Mouse (Mus musculus) CH12.LX (cell line): Measurements from ENCODE around the gene Slco2b1. TPM values are rescaled to one million over a fixed set of nuclear protein-coding genes. Genes with fewer than 3 reads are reported as not detected.

Experiments
- DNase-seq: peaks from one replicate; pipeline ENCODE4 v3.0.0-alpha.2; 2013; ENCODE audit errors: extremely low read depth
- H3K27ac ChIP-seq: 2 replicates; pipeline ENCODE4 v1.5.1; 2012; ENCODE audit warnings: low read depth, mild to moderate bottlenecking, control low read depth, moderate library complexity; ENCODE audit not compliant: insufficient read depth
- H3K27me3 ChIP-seq: replicated peaks from 2 replicates; pipeline ENCODE3; 2012; ENCODE audit warnings: inconsistent platforms
- H3K36me3 ChIP-seq, 2 experiments: replicated peaks in 1 of 2; 2 replicates each; pipeline versions ENCODE3 to v1.6.1; 2012; ENCODE audit warnings: inconsistent platforms in 1 of 2, low read length in 1 of 2, mild to moderate bottlenecking in 1 of 2, mixed read lengths in 1 of 2, moderate library complexity in 1 of 2; ENCODE audit not compliant: control insufficient read depth in 1 of 2, insufficient read depth in 1 of 2
- H3K4me1 ChIP-seq, 2 experiments: 2 replicates each; pipeline ENCODE4 v1.6.1; 2012; ENCODE audit warnings: inconsistent platforms in 1 of 2, moderate library complexity in 1 of 2; ENCODE audit not compliant: insufficient read depth in 2 of 2, control insufficient read depth in 1 of 2
- H3K4me2 ChIP-seq: 2 replicates; pipeline ENCODE4 v1.6.1; 2012; ENCODE audit warnings: low read depth, mild to moderate bottlenecking, control low read depth; ENCODE audit not compliant: poor library complexity, insufficient read depth, severe bottlenecking
- H3K4me3 ChIP-seq, 3 experiments: fragments of 150-350 bp in 1 of 3; sonication (generic) in 1 of 3; replicated peaks in 1 of 3; 2 replicates each; pipeline versions ENCODE3 to v1.5.1; 2011 to 2012; ENCODE audit warnings: low read depth in 2 of 3, low read length in 2 of 3, mild to moderate bottlenecking in 2 of 3, moderate library complexity in 2 of 3, control low read depth in 1 of 3, improper control_type of control experiment in 1 of 3, inconsistent platforms in 1 of 3, mixed read lengths in 1 of 3; ENCODE audit not compliant: poor library complexity in 1 of 3
- H3K79me2 ChIP-seq: replicated peaks from 2 replicates; pipeline ENCODE4 v1.6.1; 2012; ENCODE audit warnings: mild to moderate bottlenecking, moderate library complexity; ENCODE audit not compliant: control insufficient read depth, poor library complexity, insufficient read depth, severe bottlenecking; ENCODE audit errors: extremely low read depth
- H3K9ac ChIP-seq: 2 replicates; pipeline ENCODE4 v1.6.1; 2012; ENCODE audit warnings: low read depth, mild to moderate bottlenecking, control low read depth, moderate library complexity; ENCODE audit not compliant: insufficient read depth
- H3K9me3 ChIP-seq: replicated peaks from 2 replicates; pipeline ENCODE3; 2012; ENCODE audit warnings: low read length, inconsistent platforms, mixed read lengths
- BHLHE40 ChIP-seq: IDR thresholded peaks from 2 replicates; pipeline ENCODE4 v1.6.1; 2011; ENCODE audit warnings: mild to moderate bottlenecking, low read depth, low read length, improper control_type of control experiment
- CHD1 ChIP-seq: IDR thresholded peaks from 2 replicates; pipeline ENCODE4 v1.6.1; 2012; ENCODE audit warnings: low read depth, low read length, improper control_type of control experiment, inconsistent platforms
- CTCF ChIP-seq, 2 experiments: IDR thresholded peaks in 1 of 2; conservative IDR thresholded peaks in 1 of 2; 2 replicates each; pipeline ENCODE4 v1.5.1; 2011 to 2012; ENCODE audit warnings: low read depth in 2 of 2, low read length in 2 of 2, improper control_type of control experiment in 1 of 2, inconsistent platforms in 1 of 2, mild to moderate bottlenecking in 1 of 2, moderate library complexity in 1 of 2
- E2F4 ChIP-seq: IDR thresholded peaks from 2 replicates; pipeline ENCODE4 v1.6.1; 2011; ENCODE audit warnings: low read depth, low read length, improper control_type of control experiment; ENCODE audit not compliant: insufficient replicate concordance
- EP300 ChIP-seq: IDR thresholded peaks from 2 replicates; pipeline ENCODE4 v1.6.1; 2011; ENCODE audit warnings: low read length, improper control_type of control experiment
- ETS1 ChIP-seq: conservative IDR thresholded peaks from 2 replicates; pipeline ENCODE4 v1.6.1; 2012; ENCODE audit warnings: low read depth, mild to moderate bottlenecking, inconsistent platforms, low read length, improper control_type of control experiment, moderate library complexity
- GABPA ChIP-seq: IDR thresholded peaks from 2 replicates; pipeline ENCODE4 v1.6.1; 2012; ENCODE audit warnings: low read depth, low read length, improper control_type of control experiment, inconsistent platforms; ENCODE audit not compliant: insufficient replicate concordance
- HCFC1 ChIP-seq: IDR thresholded peaks from 2 replicates; pipeline ENCODE4 v1.6.1; 2012; ENCODE audit warnings: low read depth, mild to moderate bottlenecking, inconsistent platforms, low read length, improper control_type of control experiment
- IRF4 ChIP-seq: IDR thresholded peaks from 2 replicates; pipeline ENCODE4 v1.6.1; 2014; ENCODE audit warnings: low read depth, mild to moderate bottlenecking, inconsistent platforms, low read length, improper control_type of control experiment
- MAFK ChIP-seq: IDR thresholded peaks from 2 replicates; pipeline ENCODE4 v1.6.1; 2011; ENCODE audit warnings: low read length, improper control_type of control experiment; ENCODE audit not compliant: insufficient replicate concordance
- MAX ChIP-seq: IDR thresholded peaks from 2 replicates; pipeline ENCODE4 v1.6.1; 2011; ENCODE audit warnings: low read length, improper control_type of control experiment
- MAZ ChIP-seq: IDR thresholded peaks from 2 replicates; pipeline ENCODE4 v1.6.1; 2012; ENCODE audit warnings: low read depth, mild to moderate bottlenecking, inconsistent platforms, low read length, improper control_type of control experiment, moderate library complexity
- MEF2A ChIP-seq: IDR thresholded peaks from 2 replicates; pipeline ENCODE4 v1.6.1; 2014; ENCODE audit warnings: low read depth, mild to moderate bottlenecking, inconsistent platforms, low read length, improper control_type of control experiment, borderline replicate concordance
- MXI1 ChIP-seq: IDR thresholded peaks from 2 replicates; pipeline ENCODE4 v1.6.1; 2011; ENCODE audit warnings: mild to moderate bottlenecking, low read depth, low read length, improper control_type of control experiment
- MYC ChIP-seq: IDR thresholded peaks from 2 replicates; pipeline ENCODE4 v1.6.1; 2011; ENCODE audit warnings: low read depth, mild to moderate bottlenecking, improper control_type of control experiment, low read length
- NELFE ChIP-seq: IDR thresholded peaks from 2 replicates; pipeline ENCODE4 v1.6.1; 2011; ENCODE audit warnings: low read depth, low read length, improper control_type of control experiment
- NRF1 ChIP-seq: IDR thresholded peaks from 2 replicates; pipeline ENCODE4 v1.6.1; 2014; ENCODE audit warnings: low read depth, mild to moderate bottlenecking, inconsistent platforms, low read length, improper control_type of control experiment, moderate library complexity
- PAX5 ChIP-seq: IDR thresholded peaks from 2 replicates; pipeline ENCODE4 v1.6.1; 2012; ENCODE audit warnings: low read length, inconsistent platforms, mixed read lengths
- POLR2A ChIP-seq: IDR thresholded peaks from 2 replicates; pipeline ENCODE4 v1.6.1; 2011; ENCODE audit warnings: low read depth, mild to moderate bottlenecking, improper control_type of control experiment, low read length
- POLR2AphosphoS2 ChIP-seq: IDR thresholded peaks from 2 replicates; pipeline ENCODE4 v1.6.1; 2011; ENCODE audit warnings: low read depth, low read length, improper control_type of control experiment
- RAD21 ChIP-seq: IDR thresholded peaks from 2 replicates; pipeline ENCODE4 v1.6.1; 2011; ENCODE audit warnings: low read depth, mild to moderate bottlenecking, low read length, improper control_type of control experiment, moderate library complexity
- RCOR1 ChIP-seq: conservative IDR thresholded peaks from 2 replicates; pipeline ENCODE4 v1.6.1; 2012; ENCODE audit warnings: low read depth, mild to moderate bottlenecking, inconsistent platforms, low read length, improper control_type of control experiment
- SMC3 ChIP-seq: IDR thresholded peaks from 2 replicates; pipeline ENCODE4 v1.6.1; 2011; ENCODE audit warnings: low read depth, low read length, improper control_type of control experiment
- TBP ChIP-seq: conservative IDR thresholded peaks from 2 replicates; pipeline ENCODE4 v1.6.1; 2011; ENCODE audit warnings: low read depth, low read length, improper control_type of control experiment
- TCF12 ChIP-seq: IDR thresholded peaks from 2 replicates; pipeline ENCODE4 v1.6.1; 2014; ENCODE audit warnings: low read depth, mild to moderate bottlenecking, inconsistent platforms, low read length, improper control_type of control experiment
- UBTF ChIP-seq: IDR thresholded peaks from 2 replicates; pipeline ENCODE4 v1.6.1; 2012; ENCODE audit warnings: low read depth, mild to moderate bottlenecking, inconsistent platforms, low read length, improper control_type of control experiment, moderate library complexity
- USF1 ChIP-seq: IDR thresholded peaks from 2 replicates; pipeline ENCODE4 v1.6.1; 2014; ENCODE audit warnings: low read depth, mild to moderate bottlenecking, inconsistent platforms, low read length, improper control_type of control experiment
- USF2 ChIP-seq: conservative IDR thresholded peaks from 2 replicates; pipeline ENCODE4 v1.6.1; 2011; ENCODE audit warnings: low read depth, low read length, improper control_type of control experiment
- ZC3H11A ChIP-seq: IDR thresholded peaks from 2 replicates; pipeline ENCODE4 v1.6.1; 2012; ENCODE audit warnings: low read depth, mild to moderate bottlenecking, inconsistent platforms, low read length, improper control_type of control experiment
- ZKSCAN1 ChIP-seq: IDR thresholded peaks from 2 replicates; pipeline ENCODE4 v1.6.1; 2012; ENCODE audit warnings: low read depth, inconsistent platforms, low read length, improper control_type of control experiment, borderline replicate concordance
- ZMIZ1 ChIP-seq: IDR thresholded peaks from 2 replicates; pipeline ENCODE4 v1.6.1; 2012; ENCODE audit warnings: low read depth, mild to moderate bottlenecking, inconsistent platforms, low read length, improper control_type of control experiment
- ZNF384 ChIP-seq: IDR thresholded peaks from 2 replicates; pipeline ENCODE4 v1.6.1; 2012; ENCODE audit warnings: low read depth, low read length, improper control_type of control experiment, inconsistent platforms
- dilution Hi-C: fragments of 300-500 bp; cut with MboI; formaldehyde crosslinking; loops from 2 replicates; pipeline ENCODE4 v1.14.3; 2020; ENCODE audit warnings: low sequenced_read_pairs; ENCODE audit not compliant: extremely low pct_unique_long_range_greater_than_20kb, extremely low pct_ligation_motif_present
- in situ Hi-C: fragments of 300-500 bp; cut with MboI; formaldehyde crosslinking; loops from 3 replicates; pipeline ENCODE4 v1.14.3; 2019; ENCODE audit warnings: low sequenced_read_pairs, low pct_ligation_motif_present, low pct_unique_long_range_greater_than_20kb, mixed read lengths
- polyA plus RNA-seq: library from polyadenylated mRNA; unstranded; fragments of >175 nt; gene quantifications from 2 replicates; pipeline ENCODE4 v1.2.1, GENCODE M21; 2012; ENCODE audit warnings: low read depth; ENCODE audit not compliant: insufficient read length
- total RNA-seq, 2 experiments: library from RNA; depleted of rRNA; stranded (reverse); fragments of 300-350 nt in 1 of 2; fragments of >200 nt in 1 of 2; gene quantifications; 2 replicates each; pipeline ENCODE4 v1.2.3; 2012 to 2014

The Slco2b1 gene
- total and polyA plus RNA-seq, 3 experiments = 0.08 to 0.11 TPM; not detected in 1

GRCm38 (mm10) chr7:99674890-99675289, 36.2 kb downstream of the Slco2b1 start (continued):
- no peak for TF ChIP-seq SMC3
- TF ChIP-seq CHD1 = no peak
- TF ChIP-seq EP300 = peak; percentile 90
- no peak for TF ChIP-seq ZC3H11A
- no peak for TF ChIP-seq ZNF384
- peak; percentile 82 for TF ChIP-seq ETS1
- peak; percentile 96 for TF ChIP-seq TCF12
- no peak for TF ChIP-seq E2F4
- TF ChIP-seq ZMIZ1 = no peak
- TF ChIP-seq USF1 = no peak
- no peak for TF ChIP-seq MAX
- TF ChIP-seq MXI1 = no peak
- 0 out of 2 replicates have a peak, but pooled peaks have one; percentile 42 for TF ChIP-seq RCOR1
- no peak for TF ChIP-seq UBTF
- TF ChIP-seq USF2 = no peak

GRCm38 (mm10) chr7:99674209-99674608, 36.9 kb downstream of the Slco2b1 start:
- TF ChIP-seq CTCF (conservative IDR thresholded peaks at IDR 0.05 in 1 of 2, IDR thresholded peaks at IDR 0.05 in 1 of 2; ENCODE audit: low read depth in 2 of 2, low read length in 2 of 2) (peak in 1 of 2 experiments; percentile 38; a peak in 1 of 4 replicates), ETS1 (peak; percentile 79), UBTF (no peak), PAX5 (no peak), CHD1 (no peak), RCOR1 (no peak), MAZ (0 out of 2 replicates have a peak, but pooled peaks have one; percentile 32), POLR2A (no peak), MEF2A (0 out of 2 replicates have a peak, but pooled peaks have one; percentile 33), NRF1 (no peak), MYC (no peak), GABPA (no peak), USF2 (no peak), ZC3H11A (no peak), RAD21 (peak; percentile 16), TBP (no peak), ZKSCAN1 (no peak), POLR2AphosphoS2 (no peak), TCF12 (peak; percentile 57; the same call in 1 of the 2 replicates), HCFC1 (no peak), EP300 (no peak), BHLHE40 (peak; percentile 98), MAFK (no peak), NELFE (no peak), MAX (no peak), ZNF384 (no peak), SMC3 (0 out of 2 replicates have a peak, but pooled peaks have one; percentile 17), IRF4 (peak; percentile 67)
- dilution Hi-C loops = no loop called here
- peak overlapping the region; percentile 9; the same call in 1 of the 2 replicates for H3K4me2 ChIP-seq
- no peaks in the 10 kb centered on the region for H3K27me3 ChIP-seq
- no peak overlapping the region for H3K9ac ChIP-seq
- H3K4me3 ChIP-seq = peak overlapping the region in 1 of 3 experiments; percentile 1
- 0 out of 2 replicates have a peak overlapping the region, but pooled peaks have one; percentile 3 for H3K27ac ChIP-seq
- peak; percentile 78 for DNase-seq
- peaks cover 16 to 36% of the 10 kb centered on the region in 2 experiments for H3K4me1 ChIP-seq
- H3K36me3 ChIP-seq = no peaks in the 10 kb centered on the region
- H3K79me2 ChIP-seq = no peaks in the 10 kb centered on the region
- no peaks in the 10 kb centered on the region for H3K9me3 ChIP-seq
- in situ Hi-C loops = no loop called here
